10 mouse cellular contexts compared by ENCODE assay signal in genomic region chr4:22495331-22496145, GRCm38 (mm10). TPM values are rescaled to one million over a fixed set of nuclear protein-coding genes. Genes with fewer than 3 reads are reported as not detected.
DNase-seq lines count a peak whose midpoint lies in the region; ATAC-seq and TF ChIP-seq lines count a peak whose summit lies in the region.
"Had no signal": no experiment of that assay in that cellular context is flagged by ENCODE, and none has a peak within 500 bp of the region (broad histone marks: within the 10 kb centered on the region; RNA-seq: fewer than 3 reads in every experiment).

No protein-coding gene starts in this region.

- H3K27ac ChIP-seq in layer of hippocampus, adult 2 months, result peak overlapping the region; percentile 88
- H3K27ac ChIP-seq in embryonic facial prominence, embryonic 14.5 days (replicated peaks; ENCODE audit: low read depth, low read length), result no peak overlapping the region
- H3K27ac ChIP-seq in hindbrain, embryonic 15.5 days (replicated peaks), result peak overlapping the region; percentile 68

- H3K9ac ChIP-seq in embryonic facial prominence, embryonic 14.5 days (ENCODE audit: low read depth, low read length), result no peak overlapping the region
- H3K9ac ChIP-seq in hindbrain, embryonic 15.5 days, result peak overlapping the region; percentile 56

- H3K4me2 ChIP-seq in embryonic facial prominence, embryonic 14.5 days (ENCODE audit: low read depth, low read length), result peak overlapping the region; percentile 30
- peak overlapping the region; percentile 85 for H3K4me2 ChIP-seq in hindbrain, embryonic 15.5 days

- peaks cover 9% of the 10 kb centered on the region; the same call in 1 of the 2 replicates for H3K4me1 ChIP-seq in embryonic facial prominence, embryonic 14.5 days (ENCODE audit: control insufficient read depth, insufficient read depth, low read length)
- H3K4me1 ChIP-seq in hindbrain, embryonic 15.5 days (replicated peaks), result peaks cover 47% of the 10 kb centered on the region

- H3K9me3 ChIP-seq in embryonic facial prominence, embryonic 14.5 days (ENCODE audit: control insufficient read depth, low read length), result no peaks in the 10 kb centered on the region
- H3K9me3 ChIP-seq in hindbrain, embryonic 15.5 days, result no peaks in the 10 kb centered on the region

- H3K4me3 ChIP-seq in layer of hippocampus, adult 2 months, result peak overlapping the region; percentile 39; the same call in 1 of the 2 replicates
- peak overlapping the region; percentile 23; the same call in 1 of the 2 replicates for H3K4me3 ChIP-seq in embryonic facial prominence, embryonic 14.5 days (ENCODE audit: low read depth, low read length)
- peak overlapping the region; percentile 49 for H3K4me3 ChIP-seq in hindbrain, embryonic 15.5 days

- ATAC-seq in embryonic facial prominence, embryonic 14.5 days (ENCODE audit: low read depth), result no peak
- ATAC-seq in hindbrain, embryonic 15.5 days (ENCODE audit: low FRiP score, low read depth), result no peak

- 1% methylated on average over 14 of the region's 15 CpGs for WGBS in embryonic facial prominence, embryonic 14.5 days
- 2% methylated on average over 14 of the region's 15 CpGs for WGBS in hindbrain, embryonic 15.5 days

- no peaks in the 10 kb centered on the region for H3K36me3 ChIP-seq in embryonic facial prominence, embryonic 14.5 days (ENCODE audit: control insufficient read depth, insufficient read depth, low read length)
- H3K36me3 ChIP-seq in hindbrain, embryonic 15.5 days, result no peaks in the 10 kb centered on the region

- DNase-seq in layer of hippocampus, adult 2 months (ENCODE audit: low spot score in 2 of 2), result no peak
- no peak for DNase-seq in layer of hippocampus, postnatal 36 days
- no peak for DNase-seq in embryonic facial prominence, embryonic 14.5 days (ENCODE audit: low spot score)
- peak; percentile 19 for DNase-seq in neural tube, embryonic 10.5 days (ENCODE audit: extremely low spot score, low spot score)
- DNase-seq in ovary, postnatal 14 days (ENCODE audit: low spot score), result no peak
- DNase-seq in thymus, postnatal 4 days, result no peak
- DNase-seq in cerebellum, adult 18-20 months, result no peak

- TF ChIP-seq CTCF in layer of hippocampus, adult 2 months (conservative IDR thresholded peaks at IDR 0.05), result no peak

- peaks cover 98% of the 10 kb centered on the region for H3K27me3 ChIP-seq in embryonic facial prominence, embryonic 14.5 days (replicated peaks; ENCODE audit: control insufficient read depth, insufficient read depth, low read length)
- H3K27me3 ChIP-seq in hindbrain, embryonic 15.5 days, result peaks cover 7% of the 10 kb centered on the region; the same call in 1 of the 2 replicates

RNA-seq across cellular contexts. Expression of gene Pou3f2, which starts 7.4 kb away (rescaled TPM):
- 1 to 10 TPM; 9.6 to 10.0 TPM for total RNA-seq in layer of hippocampus, adult 2 months (2021)
- 10 to 100 TPM in 1 of 2 experiments, 1 to 10 TPM in 1; 9.7 to 10.4 TPM for total RNA-seq in layer of hippocampus, postnatal 36 days (2021)
- polyA plus RNA-seq in embryonic facial prominence, embryonic 14.5 days (2014; fragmentation: Nextera tagmentation; extraction: Ambion mirVana), result 0.13 and 0.17 TPM in 2 replicates
- 21.0 and 33.1 TPM in 2 replicates for polyA plus RNA-seq in hindbrain, embryonic 15.5 days (2015; fragmentation: Nextera tagmentation; extraction: Ambion mirVana)
- total RNA-seq: MEL had no signal
- polyA plus RNA-seq: large intestine, adult 2 months had no signal
